Mouse (Mus musculus) thymus, adult 2 months (tissue): ENCODE data around the gene Stn1.

ENCODE experiments used
- CTCF ChIP-seq: fragments of 200-500 bp; IDR thresholded peaks from 2 replicates; pipeline ENCODE4 v1.5.1; 2012; ENCODE audit warnings: mild to moderate bottlenecking, control low read depth, low read length, moderate library complexity, borderline replicate concordance; ENCODE audit not compliant: control insufficient read depth, poor library complexity, insufficient read depth; ENCODE audit errors: extremely low read depth
- POLR2A ChIP-seq: fragments of 200-500 bp; IDR thresholded peaks from 2 replicates; pipeline ENCODE4 v1.6.1; 2012; ENCODE audit warnings: mild to moderate bottlenecking, low read length, control low read depth, moderate library complexity; ENCODE audit not compliant: control insufficient read depth, poor library complexity, insufficient read depth; ENCODE audit errors: extremely low read depth

GRCm38 (mm10) chr19:47455001-47455755 lies 82.1 kb downstream of the Stn1 start:
- TF ChIP-seq CTCF, result no peak
- TF ChIP-seq POLR2A, result no peak
